Mouse (Mus musculus): ENCODE measurements at regions not wholly inside any gene's neighbourhood (a gene's known extent, or its start where the extent isn't known, plus 50 kb on each side); places are given as distances from the start of the nearest gene placed in this dataset.

- 95% methylated on average over 8 of the region's 8 CpGs for WGBS (ENCODE audit: missing documents)
- H3K4me3 ChIP-seq (ENCODE audit: inconsistent target) = no peak overlapping the region
- H3K36me3 ChIP-seq (ENCODE audit: inconsistent target) = no peaks in the 10 kb centered on the region
- no peak overlapping the region for H3K27ac ChIP-seq
- no peaks in the 10 kb centered on the region for H3K79me2 ChIP-seq (ENCODE audit: inconsistent target)
These were observed 78.3 kb upstream of the Caprin1 start for GRCm38 (mm10) chr2:103875754-103876153.

GRCm38 (mm10) chr2:103876236-103876635, 78.8 kb upstream of the Caprin1 start:
- WGBS (ENCODE audit: missing documents) = 66% methylated on average over 2 of the region's 2 CpGs

GRCm38 (mm10) chr2:103881026-103881763, 76.6 kb upstream of the Lmo2 start:
- H3K4me3 ChIP-seq (ENCODE audit: inconsistent target) = no peak overlapping the region
- WGBS (ENCODE audit: missing documents) = 28% methylated on average over 10 of the region's 10 CpGs
- no peaks in the 10 kb centered on the region for H3K79me2 ChIP-seq (ENCODE audit: inconsistent target)
- H3K36me3 ChIP-seq (ENCODE audit: inconsistent target) = no peaks in the 10 kb centered on the region
- no peak overlapping the region for H3K27ac ChIP-seq

More at GRCm38 (mm10) chr2:103876236-103876635, 78.8 kb upstream of the Caprin1 start:
- Histone ChIP-seq H3K79me2 (ENCODE audit: inconsistent target) (no peaks in the 10 kb centered on the region), H3K36me3 (ENCODE audit: inconsistent target) (no peaks in the 10 kb centered on the region), H3K27ac (no peak overlapping the region), H3K4me3 (ENCODE audit: inconsistent target) (no peak overlapping the region)

- 86% methylated on average over 10 of the region's 10 CpGs for WGBS (ENCODE audit: missing documents)
- Histone ChIP-seq H3K79me2 (ENCODE audit: inconsistent target) (no peaks in the 10 kb centered on the region), H3K27ac (no peak overlapping the region), H3K36me3 (ENCODE audit: inconsistent target) (no peaks in the 10 kb centered on the region), H3K4me3 (ENCODE audit: inconsistent target) (no peak overlapping the region)
These were observed 72.9 kb upstream of the Lmo2 start for GRCm38 (mm10) chr2:103884926-103885325.

GRCm38 (mm10) chr2:103888023-103888422, 69.8 kb upstream of the Lmo2 start:
- no peaks in the 10 kb centered on the region for H3K36me3 ChIP-seq (ENCODE audit: inconsistent target)
- no peaks in the 10 kb centered on the region for H3K79me2 ChIP-seq (ENCODE audit: inconsistent target)
- no peak overlapping the region for H3K27ac ChIP-seq
- 93% methylated on average over 7 of the region's 7 CpGs for WGBS (ENCODE audit: missing documents)
- no peak overlapping the region for H3K4me3 ChIP-seq (ENCODE audit: inconsistent target)

GRCm38 (mm10) chr2:103891240-103891767, 66.5 kb upstream of the Lmo2 start:
- WGBS (ENCODE audit: missing documents) = 63% methylated on average over 8 of the region's 9 CpGs
- H3K27ac ChIP-seq = no peak overlapping the region
- H3K4me3 ChIP-seq (ENCODE audit: inconsistent target) = no peak overlapping the region
- H3K36me3 ChIP-seq (ENCODE audit: inconsistent target) = no peaks in the 10 kb centered on the region
- no peaks in the 10 kb centered on the region for H3K79me2 ChIP-seq (ENCODE audit: inconsistent target)

- no peaks in the 10 kb centered on the region for H3K36me3 ChIP-seq (ENCODE audit: inconsistent target)
- no peak overlapping the region for H3K27ac ChIP-seq
- H3K4me3 ChIP-seq (ENCODE audit: inconsistent target) = no peak overlapping the region
- no peaks in the 10 kb centered on the region for H3K79me2 ChIP-seq (ENCODE audit: inconsistent target)
- 100% methylated on average over 2 of the region's 2 CpGs for whole genome bisulfite sequencing (ENCODE audit: missing documents)
These were observed 64.5 kb upstream of the Lmo2 start for GRCm38 (mm10) chr2:103893159-103893740.

GRCm38 (mm10) chr2:103893805-103894204, 64.0 kb upstream of the Lmo2 start:
- WGBS (ENCODE audit: missing documents) = 66% methylated on average over 2 of the region's 2 CpGs
- Histone ChIP-seq H3K27ac (no peak overlapping the region), H3K4me3 (ENCODE audit: inconsistent target) (no peak overlapping the region), H3K36me3 (ENCODE audit: inconsistent target) (no peaks in the 10 kb centered on the region), H3K79me2 (ENCODE audit: inconsistent target) (no peaks in the 10 kb centered on the region)

- Histone ChIP-seq H3K27ac (no peak overlapping the region), H3K4me3 (ENCODE audit: inconsistent target) (no peak overlapping the region)
- 72% methylated on average over 12 of the region's 12 CpGs for WGBS (ENCODE audit: missing documents)
These were observed 62.7 kb upstream of the Lmo2 start for GRCm38 (mm10) chr2:103894981-103895676.

GRCm38 (mm10) chr2:103896160-103896559, 61.6 kb upstream of the Lmo2 start:
- Histone ChIP-seq H3K4me3 (ENCODE audit: inconsistent target) (no peak overlapping the region), H3K36me3 (ENCODE audit: inconsistent target) (no peaks in the 10 kb centered on the region), H3K27ac (peak overlapping the region; percentile 13; the same call in 1 of the 2 replicates), H3K79me2 (ENCODE audit: inconsistent target) (no peaks in the 10 kb centered on the region)
- WGBS (ENCODE audit: missing documents) = 40% methylated on average over 5 of the region's 5 CpGs

More at GRCm38 (mm10) chr2:103894981-103895676, 62.7 kb upstream of the Lmo2 start:
- no peaks in the 10 kb centered on the region for H3K79me2 ChIP-seq (ENCODE audit: inconsistent target)
- H3K36me3 ChIP-seq (ENCODE audit: inconsistent target) = no peaks in the 10 kb centered on the region

- H3K36me3 ChIP-seq (ENCODE audit: inconsistent target) = no peaks in the 10 kb centered on the region
- no peaks in the 10 kb centered on the region for H3K79me2 ChIP-seq (ENCODE audit: inconsistent target)
- no peak overlapping the region for H3K4me3 ChIP-seq (ENCODE audit: inconsistent target)
- no peak overlapping the region for H3K27ac ChIP-seq
- WGBS (ENCODE audit: missing documents) = 73% methylated on average over 2 of the region's 3 CpGs
These were observed 61.0 kb upstream of the Lmo2 start for GRCm38 (mm10) chr2:103896814-103897213.

GRCm38 (mm10) chr2:103899713-103900112, 58.1 kb upstream of the Lmo2 start:
- no peak overlapping the region for H3K27ac ChIP-seq
- H3K36me3 ChIP-seq (ENCODE audit: inconsistent target) = no peaks in the 10 kb centered on the region
- H3K79me2 ChIP-seq (ENCODE audit: inconsistent target) = no peaks in the 10 kb centered on the region
- H3K4me3 ChIP-seq (ENCODE audit: inconsistent target) = no peak overlapping the region
- 95% methylated on average over 6 of the region's 6 CpGs for WGBS (ENCODE audit: missing documents)

- Histone ChIP-seq H3K27ac (peak overlapping the region; percentile 97), H3K4me3 (ENCODE audit: inconsistent target) (no peak overlapping the region), H3K79me2 (ENCODE audit: inconsistent target) (no peaks in the 10 kb centered on the region), H3K36me3 (ENCODE audit: inconsistent target) (no peaks in the 10 kb centered on the region)
- WGBS (ENCODE audit: missing documents) = 77% methylated on average over 5 of the region's 5 CpGs
These were observed 57.4 kb upstream of the Lmo2 start for GRCm38 (mm10) chr2:103900384-103900783.

GRCm38 (mm10) chr2:103901457-103901856, 56.3 kb upstream of the Lmo2 start:
- no peaks in the 10 kb centered on the region for H3K36me3 ChIP-seq (ENCODE audit: inconsistent target)
- H3K79me2 ChIP-seq (ENCODE audit: inconsistent target) = no peaks in the 10 kb centered on the region
- WGBS (ENCODE audit: missing documents) = 64% methylated on average over 1 of the region's 1 CpGs
- peak overlapping the region; percentile 97 for H3K27ac ChIP-seq
- no peak overlapping the region for H3K4me3 ChIP-seq (ENCODE audit: inconsistent target)

- no peaks in the 10 kb centered on the region for H3K36me3 ChIP-seq (ENCODE audit: inconsistent target)
- H3K27ac ChIP-seq = peak overlapping the region; percentile 97
- no peak overlapping the region for H3K4me3 ChIP-seq (ENCODE audit: inconsistent target)
- no peaks in the 10 kb centered on the region for H3K79me2 ChIP-seq (ENCODE audit: inconsistent target)
- 83% methylated on average over 11 of the region's 11 CpGs for WGBS (ENCODE audit: missing documents)
These were observed 55.0 kb upstream of the Lmo2 start for GRCm38 (mm10) chr2:103902777-103903176.

Data from macrophage (primary cell).